Mouse (Mus musculus) lung, postnatal 36 days (tissue): ENCODE measurements at regions not wholly inside any gene's neighbourhood (a gene's known extent, or its start where the extent isn't known, plus 50 kb on each side); places are given as distances from the start of the nearest gene placed in this dataset.

Experiments used
- DNase-seq: peaks from one replicate; pipeline ENCODE4 v3.0.0; 2022; ENCODE audit warnings: mixed read lengths

DNA sequence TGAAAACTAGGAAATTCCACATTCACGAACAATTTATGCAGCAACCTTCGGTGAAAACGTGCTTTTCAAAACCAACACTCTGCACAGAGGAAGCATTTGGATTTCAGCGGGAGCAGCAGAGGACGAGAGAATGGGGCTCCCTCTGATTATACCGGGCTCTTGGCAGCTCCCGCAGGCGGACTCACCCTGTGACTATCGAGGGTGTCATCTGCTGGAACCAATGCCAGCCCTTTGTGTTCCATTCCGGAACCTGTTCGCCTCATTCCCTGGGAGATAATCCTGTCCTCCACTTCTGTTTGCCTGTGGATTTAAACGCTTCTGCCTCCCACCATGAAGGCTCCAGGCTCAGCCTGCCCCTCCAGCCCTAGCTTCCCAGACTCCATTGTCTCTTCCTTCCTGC lies 77.1 kb downstream of the Utp18 start:
- DNase-seq: no peak

GRCm38 (mm10) chr11:93807205-93807604 lies 78.4 kb downstream of the Utp18 start:
- DNase-seq: no peak

DNA sequence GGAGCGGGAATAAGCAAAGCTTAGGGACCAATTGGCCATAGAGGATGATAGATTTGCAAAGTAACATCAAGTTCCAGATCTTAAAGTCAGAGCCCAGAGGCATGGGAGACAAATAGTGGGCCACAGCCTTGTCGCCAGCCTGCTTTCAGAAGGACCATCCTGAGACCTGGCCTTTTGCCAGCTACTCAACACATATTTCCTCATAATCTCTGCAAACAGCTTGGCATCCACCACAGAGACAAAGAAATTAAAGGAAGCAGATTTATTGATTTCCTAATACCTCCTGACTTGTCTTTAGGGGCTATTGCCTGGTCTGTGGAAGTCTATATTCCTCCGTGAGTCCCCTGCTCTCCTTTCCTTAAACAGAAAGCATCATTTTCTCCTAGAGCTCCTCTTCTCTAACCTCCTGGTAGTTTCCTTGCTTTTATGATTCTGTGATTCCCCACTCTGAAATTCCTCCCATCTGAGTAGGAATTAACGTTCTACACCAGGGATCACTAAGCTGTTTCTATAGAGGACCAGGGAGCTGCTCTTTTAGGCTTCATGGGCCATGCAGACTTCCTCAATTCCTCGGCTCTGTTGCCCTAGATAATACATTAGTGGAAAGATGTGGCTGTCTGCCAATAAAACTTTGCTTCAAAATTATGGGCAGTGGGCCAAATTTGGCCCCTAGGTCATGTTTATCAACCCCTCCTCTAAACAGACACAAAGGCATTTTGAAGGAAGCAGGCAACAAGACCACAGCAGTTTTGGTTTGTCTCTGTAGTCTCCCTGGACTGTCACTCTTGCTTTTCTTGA lies 114.2 kb downstream of the Utp18 start:
- peak; percentile 1 for DNase-seq

- DNase-seq: no peak
Measured at GRCm38 (mm10) chr11:93765961-93766360, 119.6 kb downstream of the Utp18 start.

- DNase-seq: peak; percentile 1
Measured at GRCm38 (mm10) chr11:93762832-93763530, 122.6 kb downstream of the Utp18 start.

DNA sequence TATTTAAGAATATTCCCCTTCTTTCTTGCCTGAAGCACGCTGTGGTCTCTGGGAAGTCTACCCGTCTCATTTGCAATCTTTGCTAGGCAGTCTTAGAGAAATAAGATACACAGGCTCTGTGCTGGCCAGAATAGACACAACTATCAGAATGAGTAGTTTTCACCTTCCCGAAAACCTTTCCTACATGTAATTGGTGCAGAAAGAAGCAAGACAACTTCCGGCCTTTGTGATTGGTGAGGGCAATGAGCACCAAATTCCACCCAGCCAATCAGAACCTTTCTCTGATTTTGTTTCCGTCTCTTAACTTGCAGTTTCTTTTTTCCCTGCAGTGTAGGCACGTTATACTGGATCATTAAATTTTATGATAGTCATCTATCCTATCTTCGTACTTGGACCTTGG lies 127.7 kb downstream of the Utp18 start:
- no peak for DNase-seq

DNA sequence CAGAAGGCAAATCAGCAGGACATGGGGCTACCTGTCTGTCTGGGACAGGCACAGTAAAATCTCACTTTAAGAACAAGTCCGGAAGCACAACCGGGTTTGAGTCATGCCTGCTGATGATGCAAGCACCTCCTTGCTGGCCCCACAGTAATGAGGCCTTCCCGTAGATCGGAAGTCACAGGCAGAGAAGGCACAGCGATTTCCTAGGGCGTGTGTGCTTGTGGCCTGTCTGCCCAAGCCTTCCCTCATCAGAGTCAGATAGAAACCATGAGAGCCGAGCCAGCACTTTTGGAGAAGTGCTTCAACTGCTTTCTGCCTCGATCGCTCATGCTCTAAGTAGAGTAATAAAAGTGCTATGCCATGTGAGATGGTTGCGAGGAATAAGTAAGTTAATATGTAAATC lies 148.9 kb downstream of the Utp18 start:
- DNase-seq: no peak

- no peak for DNase-seq
Measured at GRCm38 (mm10) chr11:93733568-93734185, 151.9 kb downstream of the Utp18 start.

DNA sequence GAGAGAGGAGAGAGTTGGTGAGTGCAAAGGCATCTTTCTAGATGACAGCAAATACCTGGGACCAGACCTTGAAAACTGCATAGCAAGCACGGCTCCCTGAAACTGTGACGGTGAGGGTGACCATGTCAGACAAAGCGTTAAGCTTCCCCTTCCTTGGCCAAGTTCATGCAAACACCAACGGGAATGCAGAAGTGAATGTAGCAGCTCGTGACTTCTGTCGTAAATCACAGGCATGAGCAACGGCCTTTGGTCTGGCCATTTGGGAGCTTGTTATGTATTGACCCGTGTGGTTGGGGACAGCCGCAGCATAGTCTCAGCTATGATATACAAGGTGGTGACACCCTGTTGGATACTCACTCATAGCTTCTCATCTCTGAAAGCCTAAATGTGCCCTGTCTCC lies 156.4 kb downstream of the Utp18 start:
- DNase-seq: peak; percentile 21

- no peak for DNase-seq
Measured at GRCm38 (mm10) chr11:93725242-93725641, 160.3 kb downstream of the Utp18 start.

GRCm38 (mm10) chr11:93719141-93719540 lies 166.4 kb downstream of the Utp18 start:
- DNase-seq: no peak

GRCm38 (mm10) chr11:93709686-93710085 lies 175.9 kb downstream of the Utp18 start:
- no peak for DNase-seq

GRCm38 (mm10) chr11:93696982-93697541 lies 188.5 kb downstream of the Utp18 start:
- peak; percentile 2 for DNase-seq

- no peak for DNase-seq
Measured at GRCm38 (mm10) chr11:93696096-93696890, 189.3 kb downstream of the Utp18 start.

- DNase-seq: no peak
Measured at GRCm38 (mm10) chr11:93683691-93684090, 201.9 kb downstream of the Utp18 start.

- no peak for DNase-seq
Measured at GRCm38 (mm10) chr11:93676299-93676698, 209.3 kb downstream of the Utp18 start.

DNA sequence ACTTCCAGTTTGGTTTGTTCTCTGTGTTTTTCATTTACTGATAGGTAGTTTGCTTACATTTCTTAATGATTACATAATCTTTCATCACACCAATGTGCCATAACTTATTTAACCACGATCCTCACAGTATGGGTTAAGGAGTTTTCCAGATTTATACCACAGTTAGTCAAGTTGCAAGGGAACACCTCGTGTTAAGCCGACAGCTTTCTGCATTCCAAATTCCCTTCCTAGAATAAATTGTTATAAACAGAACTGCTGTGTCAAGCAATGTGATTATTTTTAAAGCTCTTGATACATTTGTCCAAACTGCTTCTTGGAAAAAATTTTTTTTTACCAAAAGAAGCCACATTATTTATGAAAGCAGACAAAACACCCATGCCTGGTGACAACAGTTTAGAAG lies 213.5 kb downstream of the Utp18 start:
- DNase-seq: no peak

GRCm38 (mm10) chr11:93661657-93662056 lies 223.9 kb downstream of the Utp18 start:
- no peak for DNase-seq

- DNase-seq: no peak
Measured at GRCm38 (mm10) chr11:93660379-93660778, 225.2 kb downstream of the Utp18 start.

DNA sequence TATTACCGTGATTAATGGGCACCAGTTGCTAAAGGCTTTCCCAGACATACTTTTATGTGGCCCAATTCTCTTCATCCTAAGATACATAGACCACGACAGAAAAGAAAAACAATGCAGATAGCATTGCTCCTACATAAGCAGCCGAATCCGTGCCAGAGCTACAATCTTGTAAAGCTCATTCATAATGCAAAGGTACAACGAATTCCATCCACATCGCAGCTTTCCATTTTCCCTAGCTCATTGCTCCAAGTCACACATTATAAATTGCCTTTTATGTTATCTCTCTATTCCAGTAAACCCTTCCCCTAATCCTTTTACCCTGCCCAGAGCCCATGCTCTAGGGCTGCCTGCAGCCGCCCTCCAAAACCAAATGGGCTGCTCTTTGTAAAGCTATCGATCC lies 226.8 kb downstream of the Utp18 start:
- DNase-seq: no peak

- DNase-seq: no peak
Measured at GRCm38 (mm10) chr11:93655602-93656239, 229.8 kb downstream of the Utp18 start.

- no peak for DNase-seq
Measured at GRCm38 (mm10) chr11:93653401-93653800, 232.2 kb downstream of the Utp18 start.
